Mouse (Mus musculus) right cerebral cortex, adult 18-20 months (tissue): ENCODE measurements at regions not wholly inside any gene's neighbourhood (a gene's known extent, or its start where the extent isn't known, plus 50 kb on each side); places are given as distances from the start of the nearest gene placed in this dataset.
"Not testable (repeated sequence)": the region's sequence is repeated elsewhere in the genome, so short reads cannot be mapped to it uniquely, and the experiment has no call there.

Experiments used
- DNase-seq: peaks from one replicate; pipeline ENCODE4 v3.0.0; 2022; ENCODE audit warnings: mixed read lengths

- DNase-seq: no peak
Measured at GRCm38 (mm10) chr12:15653357-15653763, 163.4 kb downstream of the Trib2 start.

- no peak for DNase-seq
Measured at GRCm38 (mm10) chr12:15651293-15651692, 165.4 kb downstream of the Trib2 start.

- DNase-seq: no peak
Measured at GRCm38 (mm10) chr12:15649906-15650305, 166.8 kb downstream of the Trib2 start.

DNA sequence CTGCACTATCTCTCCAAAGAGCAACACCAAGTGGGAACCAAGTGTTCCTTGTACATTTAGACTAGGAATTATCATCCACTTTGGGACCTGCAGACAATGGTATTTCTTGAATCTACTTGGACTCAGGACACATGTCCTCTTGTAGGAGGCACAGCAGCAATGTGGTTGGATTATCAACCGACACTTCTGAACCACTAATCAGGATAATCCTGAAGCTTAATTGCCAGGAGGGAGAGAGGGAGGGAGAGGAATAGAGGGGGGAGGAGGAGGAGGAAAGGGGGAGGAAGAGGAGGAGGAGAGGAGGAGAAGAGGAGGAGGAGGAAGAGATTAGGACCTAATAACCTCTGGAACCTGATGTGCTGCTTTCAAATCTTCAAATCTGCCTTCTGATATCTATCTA, 167.5 kb downstream of the Trib2 start:
- no peak for DNase-seq

DNA sequence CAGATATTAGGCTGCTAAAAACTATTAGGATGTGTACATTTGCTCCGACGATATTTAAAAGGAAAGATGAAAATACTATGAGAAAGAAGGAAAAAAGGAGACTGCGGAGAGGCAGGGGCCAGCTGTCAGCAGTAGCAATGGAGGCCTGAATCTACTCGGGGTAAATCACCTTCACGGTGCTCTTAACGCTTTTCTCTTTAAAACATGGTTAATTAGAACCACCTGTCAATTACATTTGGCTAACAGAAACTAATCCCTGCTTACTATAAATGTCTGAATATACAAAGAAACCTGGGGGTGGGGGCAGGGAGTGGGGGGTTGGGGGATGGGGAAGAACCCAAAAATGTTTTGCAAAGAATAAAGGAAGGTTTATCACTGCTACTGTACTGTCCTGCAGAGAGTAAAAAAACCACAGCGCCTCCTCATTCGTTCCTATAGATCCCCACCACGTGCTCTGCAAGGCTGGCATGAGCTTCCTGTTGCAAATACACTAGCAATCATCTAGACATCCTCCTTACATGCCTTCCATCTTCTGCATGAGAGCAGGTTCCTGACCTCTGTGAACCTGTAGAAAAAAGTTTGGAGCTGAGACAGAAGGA, 172.5 kb downstream of the Trib2 start:
- DNase-seq: no peak

GRCm38 (mm10) chr12:15643669-15644068, 173.1 kb downstream of the Trib2 start:
- DNase-seq: no peak

- no peak for DNase-seq
Measured at GRCm38 (mm10) chr12:15640320-15640719, 176.4 kb downstream of the Trib2 start.

DNA sequence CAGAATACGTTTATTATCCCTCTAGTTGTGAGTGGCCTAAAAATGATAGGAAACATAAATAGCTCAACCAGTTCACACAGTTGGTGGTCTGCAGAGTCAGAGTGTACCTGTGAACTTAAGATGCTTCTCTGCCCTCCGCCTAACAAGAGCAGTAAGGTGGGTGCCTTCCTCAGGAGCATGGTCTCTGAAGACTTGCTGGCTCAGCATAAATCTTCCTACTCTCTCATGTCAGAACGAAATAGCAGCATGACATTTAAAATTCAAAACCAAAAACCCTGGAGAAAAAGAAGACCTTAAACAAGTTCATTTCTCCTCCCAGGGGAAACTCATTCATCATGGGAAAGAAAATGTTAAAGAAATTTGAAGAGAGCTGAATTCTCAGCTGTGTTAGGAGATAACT, 186.8 kb downstream of the Trib2 start:
- DNase-seq: no peak

- DNase-seq: no peak
Measured at GRCm38 (mm10) chr12:15619521-15619920, 197.2 kb downstream of the Trib2 start.

DNA sequence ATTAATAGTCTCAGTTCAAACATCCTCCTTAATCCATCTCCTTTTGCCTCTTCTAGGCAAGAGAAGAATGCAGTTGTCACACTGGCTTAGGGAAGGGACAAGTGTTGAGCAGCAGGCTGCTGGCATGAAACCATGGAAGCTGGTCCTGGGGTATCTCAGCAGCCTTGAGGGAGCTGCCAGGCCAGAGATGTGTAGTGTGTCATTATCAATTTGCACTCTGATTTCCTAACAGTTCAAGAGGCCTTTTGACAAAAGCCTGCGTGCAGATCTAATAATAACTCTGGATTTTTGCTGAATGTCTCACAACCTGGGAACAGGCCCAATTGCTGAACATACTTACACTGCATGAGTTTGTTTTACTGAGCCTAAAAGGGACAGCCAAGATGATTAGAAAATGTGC, 199.4 kb downstream of the Trib2 start:
- no peak for DNase-seq

GRCm38 (mm10) chr12:15611847-15612580, 204.7 kb downstream of the Trib2 start:
- DNase-seq: no peak

GRCm38 (mm10) chr12:15607091-15607490, 209.6 kb downstream of the Trib2 start:
- DNase-seq: no peak

- peak; percentile 18 for DNase-seq
Measured at GRCm38 (mm10) chr12:15606095-15606494, 210.6 kb downstream of the Trib2 start.

DNA sequence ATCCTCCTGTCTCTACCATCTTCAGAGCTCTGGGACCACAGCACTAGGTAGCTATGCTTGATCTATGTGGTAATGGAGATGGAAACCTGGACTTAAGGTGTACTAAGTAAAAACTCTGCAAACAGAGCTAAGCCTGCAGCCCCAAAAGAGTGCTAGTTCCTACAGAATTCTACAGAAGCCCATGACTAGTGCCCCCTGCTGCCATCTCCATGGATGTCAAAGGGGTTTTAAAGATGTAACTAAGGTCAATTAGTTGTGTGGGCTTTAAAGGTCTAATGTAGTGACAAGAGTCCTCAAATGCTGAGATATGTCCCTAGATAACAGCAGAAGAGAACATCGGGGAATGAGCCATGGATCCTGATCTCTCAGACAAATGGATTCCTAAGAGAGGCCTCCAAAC, 212.1 kb downstream of the Trib2 start:
- no peak for DNase-seq

DNA sequence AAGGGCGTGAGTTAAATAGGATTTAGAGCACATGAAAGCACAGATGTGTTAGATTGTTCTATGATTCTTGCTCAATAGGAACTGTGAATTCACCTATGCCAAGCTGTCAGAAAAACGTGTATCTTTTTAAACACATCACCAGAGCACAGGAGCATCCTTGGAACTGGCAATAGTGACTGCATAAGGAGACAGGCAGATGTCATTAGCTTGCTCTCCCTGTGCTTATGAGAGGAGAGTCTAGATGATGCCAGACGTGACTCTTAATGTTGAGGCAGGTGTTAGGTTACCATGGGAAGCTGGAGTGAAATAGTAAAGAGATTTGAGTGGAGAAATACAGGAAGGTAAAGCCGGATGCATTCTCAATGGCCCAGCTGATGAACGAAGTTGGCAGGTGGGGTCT, 212.8 kb downstream of the Trib2 start:
- no peak for DNase-seq

GRCm38 (mm10) chr12:15603319-15603718, 213.4 kb downstream of the Trib2 start:
- DNase-seq: no peak

DNA sequence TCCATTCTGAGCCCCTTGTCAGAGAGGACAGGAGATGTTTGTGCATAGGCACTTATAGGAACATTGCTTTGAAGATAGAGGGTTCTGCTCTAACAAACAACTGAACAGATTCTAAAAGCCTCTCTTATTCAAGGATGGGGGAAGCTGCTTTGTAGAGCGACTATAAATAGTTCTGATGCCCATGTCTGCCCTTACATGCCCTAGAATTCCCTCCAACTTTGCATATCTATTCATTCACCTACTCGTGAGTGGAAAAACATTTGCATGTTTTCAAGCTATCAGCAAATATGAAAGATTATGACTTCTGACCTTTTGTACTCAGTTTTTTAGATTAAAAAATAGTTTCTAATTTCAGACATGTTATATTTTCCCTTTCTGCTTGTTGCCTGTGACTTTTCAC, 222.0 kb downstream of the Trib2 start:
- DNase-seq: no peak

DNA sequence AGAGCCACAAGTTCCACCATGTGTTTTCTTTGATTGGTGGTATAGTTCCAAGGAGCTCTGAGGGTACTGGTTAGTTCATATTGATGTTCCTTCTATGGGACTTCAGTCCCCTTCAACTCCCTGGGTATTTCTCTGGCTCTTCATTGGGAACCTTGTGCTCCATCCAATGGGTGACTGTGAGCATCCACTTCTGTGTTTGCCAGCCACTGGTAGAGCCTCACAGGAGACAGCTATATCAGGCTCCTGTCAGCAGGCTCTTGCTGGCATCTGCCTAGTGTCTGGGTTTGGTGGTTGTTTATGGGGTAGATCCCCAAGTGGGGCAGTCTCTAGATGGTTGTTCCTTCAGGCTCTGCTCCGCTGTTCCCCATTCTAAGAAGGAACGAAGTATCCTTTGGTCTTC, 228.9 kb downstream of the Trib2 start:
- DNase-seq: not testable (repeated sequence)

GRCm38 (mm10) chr12:15586706-15587442, 229.8 kb downstream of the Trib2 start:
- DNase-seq: no peak

- DNase-seq: no peak
Measured at GRCm38 (mm10) chr12:15585845-15586244, 230.9 kb downstream of the Trib2 start.

DNA sequence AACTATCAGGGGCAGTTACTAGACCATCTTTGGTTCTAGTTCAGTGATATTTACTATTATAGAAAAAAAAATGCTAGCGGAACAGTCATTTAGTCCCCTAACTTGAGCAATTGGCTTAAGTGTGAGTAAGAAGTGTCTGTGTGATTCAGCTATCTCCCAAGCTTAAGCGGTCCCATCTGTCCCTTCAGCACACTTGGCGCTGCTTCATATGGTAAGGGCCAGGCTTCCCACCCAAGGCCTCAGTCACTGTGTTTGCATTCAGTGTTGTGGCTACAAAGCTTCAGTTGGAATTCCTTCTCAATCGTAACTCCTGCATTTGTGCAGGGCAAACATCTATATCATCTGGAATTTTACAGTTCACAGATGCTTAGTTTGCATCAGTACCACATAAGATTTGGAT, 232.0 kb downstream of the Trib2 start:
- DNase-seq: peak; percentile 7

DNA sequence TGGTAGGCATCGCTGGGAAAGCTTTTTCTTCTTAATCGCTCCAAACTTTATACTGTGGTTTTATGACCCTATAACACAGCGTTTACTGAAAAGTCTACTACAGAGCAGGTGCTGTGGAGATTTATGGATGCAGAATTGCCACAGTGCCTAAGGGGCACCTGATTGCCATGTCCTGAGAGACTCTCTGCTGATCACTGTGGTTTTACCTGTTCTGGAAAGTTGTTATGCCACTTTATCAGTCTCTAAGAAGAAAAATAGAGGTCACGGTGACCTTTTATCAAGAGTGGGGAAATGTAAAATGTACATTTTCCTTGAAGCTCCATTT, 250.0 kb downstream of the Trib2 start:
- DNase-seq: no peak

DNA sequence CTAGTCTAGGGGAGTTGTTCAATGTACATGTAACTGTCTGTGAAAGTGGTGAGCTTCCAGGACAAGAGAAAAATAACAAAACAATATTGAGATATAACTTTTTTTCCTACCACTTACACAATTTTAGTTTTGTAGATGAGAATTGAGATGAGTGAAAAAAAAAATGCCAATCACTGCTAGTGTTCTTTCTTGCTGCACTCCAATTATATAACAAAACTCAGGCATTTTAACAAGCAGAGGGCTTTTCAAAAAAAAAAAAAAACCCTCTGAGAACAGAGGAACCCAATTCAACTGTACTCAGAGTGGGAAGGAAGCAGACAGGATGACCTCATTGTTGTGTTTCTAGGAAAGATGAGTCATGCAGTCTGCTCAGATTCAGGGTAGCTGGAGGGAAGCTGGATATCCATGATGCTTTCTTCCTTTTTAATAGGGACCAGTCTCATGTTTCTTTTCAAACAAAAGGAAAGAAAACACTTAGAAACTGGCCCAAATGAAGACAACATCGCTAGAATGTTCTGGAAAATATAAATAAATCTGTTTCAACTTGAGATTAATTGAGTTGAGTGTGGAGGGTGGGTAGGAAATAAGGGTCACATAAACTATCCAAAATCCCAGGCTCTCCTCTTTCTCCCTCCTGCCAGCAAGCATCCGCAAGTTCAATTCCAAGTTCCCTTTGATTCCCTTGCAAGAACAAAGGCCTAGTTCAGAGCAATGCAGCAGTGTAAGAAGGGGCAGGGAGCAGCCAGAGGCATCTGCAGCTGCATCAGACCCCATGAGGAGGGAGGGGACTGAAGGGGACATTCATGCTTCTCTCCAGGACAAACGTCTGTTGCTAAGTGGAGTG, 250.6 kb downstream of the Trib2 start:
- peak; percentile 59 for DNase-seq
